Mouse (Mus musculus): ENCODE measurements at regions not wholly inside any gene's neighbourhood (a gene's known extent, or its start where the extent isn't known, plus 50 kb on each side); places are given as distances from the start of the nearest gene placed in this dataset.
"Not testable (repeated sequence)": the region's sequence is repeated elsewhere in the genome, so short reads cannot be mapped to it uniquely, and the experiment has no call there.

DNA sequence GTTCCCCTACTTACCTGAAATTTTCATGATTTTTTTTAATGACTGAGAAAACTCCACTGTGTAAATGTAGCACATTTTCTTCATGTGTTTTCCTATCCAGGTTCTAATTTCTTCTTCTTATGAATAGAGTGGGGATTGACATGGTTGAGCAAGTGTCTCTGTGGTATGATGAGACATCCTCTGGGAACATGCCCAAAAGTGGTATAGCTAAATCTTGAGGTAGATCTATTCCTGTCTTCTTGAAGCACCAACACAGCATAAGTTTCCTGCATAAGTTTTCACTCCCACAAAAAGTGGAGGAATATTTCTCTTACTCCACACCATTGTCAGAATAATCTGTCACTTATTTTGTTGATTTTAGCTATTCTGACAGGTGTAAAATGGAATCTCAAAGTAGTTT is 161.1 kb upstream of the Oprm1 start:
- Histone ChIP-seq H3K27me3 (replicated peaks) (no peaks in the 10 kb centered on the region), H3K4me3 (no peak overlapping the region), H3K4me2 (no peak overlapping the region), H3K27ac (ENCODE audit: poor library complexity, severe bottlenecking) (no peak overlapping the region), H3K9me3 (replicated peaks) (no peaks in the 10 kb centered on the region), H3K9ac (no peak overlapping the region), H3K4me1 (replicated peaks) (no peaks in the 10 kb centered on the region), H3K36me3 (no peaks in the 10 kb centered on the region)
- ATAC-seq (ENCODE audit: insufficient number of reproducible peaks, low FRiP score), result no peak

DNA sequence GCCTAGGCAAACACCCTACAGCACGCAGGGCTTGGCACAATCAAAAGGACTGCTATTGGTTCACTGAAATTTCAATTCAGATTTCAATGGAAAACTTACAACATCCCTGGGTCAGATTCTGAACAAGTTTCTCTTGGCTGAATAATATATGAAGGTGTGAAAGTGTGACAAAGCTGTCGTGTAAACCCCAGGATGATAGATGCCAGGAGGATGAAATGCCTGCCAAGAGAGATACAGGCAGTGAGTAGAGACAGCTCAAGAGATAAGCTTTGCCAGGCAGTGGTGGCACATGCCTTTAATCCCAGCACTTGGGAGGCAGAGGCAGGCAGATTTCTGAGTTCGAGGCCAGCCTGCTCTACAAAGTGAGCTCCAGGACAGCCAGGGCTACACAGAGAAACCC is 159.7 kb upstream of the Oprm1 start:
- not testable (repeated sequence) for H3K4me1 ChIP-seq (replicated peaks); H3K9me3 ChIP-seq (replicated peaks); H3K4me2 ChIP-seq; H3K9ac ChIP-seq; H3K27me3 ChIP-seq (replicated peaks); H3K36me3 ChIP-seq; ATAC-seq (ENCODE audit: insufficient number of reproducible peaks, low FRiP score); H3K27ac ChIP-seq (ENCODE audit: poor library complexity, severe bottlenecking); H3K4me3 ChIP-seq
- WGBS, result 69% methylated on average over 3 of the region's 3 CpGs

DNA sequence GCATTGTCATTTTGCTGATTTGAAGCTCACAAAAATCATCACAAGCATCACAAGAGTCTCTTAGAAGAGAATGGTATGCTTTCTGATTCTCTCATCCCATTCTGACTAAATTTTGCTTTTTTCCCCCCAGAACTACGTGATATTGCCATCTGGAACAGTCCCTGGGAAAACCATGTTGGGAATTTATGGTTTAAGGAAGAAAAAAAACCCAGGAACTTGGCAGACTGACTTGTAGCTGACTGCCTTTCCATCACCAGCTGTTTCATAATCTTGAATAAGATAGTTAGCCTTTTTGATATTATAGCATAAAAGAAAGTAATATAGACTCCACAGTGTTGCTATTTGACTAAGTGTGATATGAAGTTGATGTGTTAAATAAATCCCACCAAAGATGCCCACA is 110.7 kb upstream of the Oprm1 start:
- no peaks in the 10 kb centered on the region for H3K4me1 ChIP-seq (replicated peaks)
- H3K4me2 ChIP-seq, result no peak overlapping the region
- no peaks in the 10 kb centered on the region for H3K36me3 ChIP-seq
- no peak overlapping the region for H3K27ac ChIP-seq (ENCODE audit: poor library complexity, severe bottlenecking)
- H3K9me3 ChIP-seq (replicated peaks), result 0 out of 2 replicates have a peak, but pooled peaks cover 3% of the 10 kb centered on the region
- ATAC-seq (ENCODE audit: insufficient number of reproducible peaks, low FRiP score), result no peak
- 39% methylated on average over 1 of the region's 1 CpGs for WGBS
- no peak overlapping the region for H3K9ac ChIP-seq
- H3K4me3 ChIP-seq, result no peak overlapping the region
- no peaks in the 10 kb centered on the region for H3K27me3 ChIP-seq (replicated peaks)

DNA sequence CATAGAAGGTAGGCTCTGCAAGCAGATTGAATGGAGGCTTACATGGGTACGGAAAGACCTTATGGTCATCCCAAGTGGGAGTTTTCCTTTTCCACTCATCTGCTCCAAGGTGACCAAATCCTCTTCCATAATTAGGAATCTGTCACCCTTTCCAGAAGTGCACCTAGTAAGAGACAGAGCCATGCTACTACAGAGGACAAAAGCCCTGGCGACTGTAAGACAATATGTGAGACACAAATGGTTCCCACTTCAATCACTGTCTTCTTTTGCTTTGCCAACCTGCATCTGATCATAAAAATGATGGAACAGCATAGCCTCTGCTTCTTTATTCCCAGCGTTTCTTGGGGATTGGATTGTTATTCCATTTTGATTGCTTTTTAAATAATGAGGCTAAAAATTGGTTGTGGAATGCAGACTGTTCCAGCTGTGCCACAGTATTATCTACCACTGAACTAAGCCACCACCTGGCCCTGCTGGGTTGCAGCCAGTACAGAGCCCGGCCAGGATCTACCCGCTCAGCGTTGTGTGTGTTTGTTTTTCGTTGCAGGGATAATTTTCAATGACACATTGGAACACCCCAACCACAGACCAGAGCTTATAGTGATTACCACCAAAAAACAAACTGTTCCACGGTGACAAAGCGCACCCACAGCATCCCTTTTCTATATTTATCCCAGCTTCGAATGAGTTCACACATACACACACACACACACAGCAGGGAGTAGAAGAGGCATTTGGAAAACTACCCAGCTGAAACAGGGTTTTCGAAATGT is 72.8 kb upstream of the Oprm1 start:
- Histone ChIP-seq H3K27ac (ENCODE audit: poor library complexity, severe bottlenecking) (no peak overlapping the region), H3K4me2 (no peak overlapping the region), H3K4me3 (no peak overlapping the region), H3K9me3 (replicated peaks) (no peaks in the 10 kb centered on the region), H3K36me3 (no peaks in the 10 kb centered on the region), H3K9ac (no peak overlapping the region), H3K4me1 (replicated peaks) (no peaks in the 10 kb centered on the region), H3K27me3 (replicated peaks) (no peaks in the 10 kb centered on the region)
- WGBS, result 76% methylated on average over 11 of the region's 11 CpGs
- no peak for ATAC-seq (ENCODE audit: insufficient number of reproducible peaks, low FRiP score)

DNA sequence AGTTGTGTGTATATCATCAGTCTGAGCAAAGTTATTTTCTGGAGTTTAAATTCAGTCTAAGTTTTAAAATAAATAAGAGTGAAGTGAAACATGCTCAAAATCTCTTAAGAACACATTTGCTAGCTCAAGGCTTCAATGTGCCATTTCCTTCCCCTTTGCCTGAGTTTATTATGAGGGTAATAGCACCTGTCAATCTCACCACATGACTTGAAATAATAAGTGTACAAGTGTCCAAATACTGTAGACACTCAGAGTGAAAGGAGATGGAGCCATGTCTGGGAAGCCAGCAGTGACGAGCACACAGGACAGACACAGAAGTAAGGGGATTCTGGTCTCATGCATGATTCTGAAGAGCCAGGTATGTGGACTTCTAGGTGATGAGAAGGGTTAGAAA is 72.2 kb upstream of the Oprm1 start:
- no peak for ATAC-seq (ENCODE audit: insufficient number of reproducible peaks, low FRiP score)
- Histone ChIP-seq H3K9ac (no peak overlapping the region), H3K4me3 (no peak overlapping the region), H3K27me3 (replicated peaks) (no peaks in the 10 kb centered on the region), H3K4me2 (no peak overlapping the region), H3K4me1 (replicated peaks) (no peaks in the 10 kb centered on the region), H3K9me3 (replicated peaks) (no peaks in the 10 kb centered on the region), H3K27ac (ENCODE audit: poor library complexity, severe bottlenecking) (no peak overlapping the region), H3K36me3 (no peaks in the 10 kb centered on the region)
- WGBS, result 86% methylated on average over 1 of the region's 1 CpGs

Measured in heart, embryonic 12.5 days (tissue).